Mouse (Mus musculus) ES-CJ7 (cell line): Measurements from ENCODE around the gene Hoxd3.
A peak's percentile ranks its signal among the peaks of the same experiment; 100 is the strongest.

ENCODE experiments used
- DNase-seq: peaks from one replicate; pipeline ENCODE4 v3.0.0; 2011; ENCODE audit warnings: low read depth, low spot score

Hoxd3 gene

DNA sequence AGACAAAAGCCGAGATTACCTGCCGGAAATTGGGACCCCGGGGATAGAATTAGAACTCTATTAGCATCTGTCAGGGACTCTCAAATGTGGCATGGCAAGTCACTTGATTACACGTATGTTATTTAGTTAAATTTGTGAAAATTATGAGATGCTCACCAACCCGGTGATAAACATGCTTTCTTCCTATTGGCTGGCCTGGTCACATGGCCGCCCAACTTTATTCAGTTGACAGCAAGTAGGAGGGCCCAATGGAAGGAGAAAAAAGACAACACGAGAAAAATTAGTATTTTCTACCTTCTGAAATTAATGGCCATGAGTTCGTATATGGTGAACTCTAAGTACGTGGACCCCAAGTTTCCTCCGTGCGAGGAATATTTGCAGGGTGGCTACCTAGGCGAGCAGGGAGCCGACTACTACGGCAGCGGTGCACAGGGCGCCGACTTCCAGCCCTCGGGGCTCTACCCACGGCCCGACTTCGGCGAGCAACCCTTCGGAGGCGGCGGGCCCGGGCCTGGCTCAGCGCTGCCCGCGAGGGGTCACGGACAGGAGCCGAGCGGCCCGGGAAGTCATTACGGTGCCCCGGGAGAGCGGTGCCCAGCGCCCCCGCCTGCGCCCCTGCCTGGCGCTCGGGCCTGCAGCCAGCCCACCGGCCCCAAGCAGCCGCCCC lies 15.4 kb downstream of the Hoxd3 start:
- DNase-seq = no peak

DNA sequence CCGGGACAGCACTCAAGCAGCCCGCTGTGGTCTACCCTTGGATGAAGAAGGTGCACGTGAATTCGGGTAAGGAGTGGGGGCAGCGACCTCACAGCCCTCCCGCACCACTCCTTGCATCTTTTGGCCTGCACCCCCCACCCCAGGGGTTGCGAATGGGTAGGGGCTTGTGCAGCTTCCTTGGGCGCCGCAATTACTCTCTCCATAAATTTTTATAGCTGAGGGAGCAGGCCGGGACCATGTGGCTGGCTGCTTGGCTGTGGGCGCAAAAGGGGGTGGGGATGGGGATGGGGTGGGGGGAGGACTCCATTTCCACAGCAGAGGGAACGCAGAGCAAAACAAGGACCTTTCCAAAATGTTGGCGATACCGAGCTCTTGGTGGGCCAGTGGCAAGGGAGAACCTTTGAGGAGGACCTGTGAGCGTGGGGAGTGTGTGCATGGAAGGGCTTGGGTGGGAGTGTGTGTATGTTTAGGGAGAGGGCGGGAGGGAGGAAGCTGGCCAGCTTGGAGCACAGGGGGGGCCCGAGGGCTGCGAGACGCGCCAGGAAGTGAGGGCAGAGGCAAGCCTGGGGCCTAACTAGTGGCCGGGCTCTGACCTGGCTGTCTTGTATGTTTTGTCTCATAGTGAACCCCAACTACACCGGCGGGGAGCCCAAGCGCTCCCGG lies 16.0 kb downstream of the Hoxd3 start:
- DNase-seq = no peak

DNA sequence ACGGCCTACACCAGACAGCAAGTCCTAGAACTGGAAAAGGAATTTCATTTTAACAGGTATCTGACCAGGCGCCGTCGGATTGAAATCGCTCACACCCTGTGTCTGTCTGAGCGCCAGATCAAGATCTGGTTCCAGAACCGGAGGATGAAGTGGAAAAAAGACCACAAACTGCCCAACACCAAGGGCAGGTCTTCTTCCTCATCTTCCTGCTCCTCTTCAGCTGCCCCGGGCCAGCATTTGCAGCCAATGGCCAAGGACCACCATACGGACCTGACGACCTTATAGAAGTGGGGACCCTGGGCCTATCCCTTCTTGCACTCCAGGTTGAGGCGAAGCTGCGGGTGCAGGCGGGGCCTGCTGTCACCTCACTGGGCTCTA lies 16.6 kb downstream of the Hoxd3 start:
- DNase-seq = no peak

DNA sequence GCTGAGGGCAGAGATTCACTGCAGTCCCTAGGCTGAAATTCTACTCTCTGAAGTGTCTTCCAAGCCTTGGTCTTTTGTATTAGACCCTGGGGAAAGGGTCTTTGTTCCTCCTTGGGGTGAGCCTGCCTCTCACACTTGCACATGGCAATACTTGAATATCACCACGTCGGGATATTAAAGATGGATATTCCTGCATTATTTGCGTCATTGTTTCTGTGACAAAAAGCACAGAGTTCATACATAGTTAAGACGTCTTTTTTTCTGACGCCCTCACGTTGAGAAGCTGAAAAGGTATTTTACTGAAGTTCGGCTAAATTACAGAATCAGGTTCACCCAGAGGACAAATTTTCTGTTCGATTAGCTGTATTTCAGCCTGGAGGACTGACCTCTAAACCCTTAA lies 18.6 kb downstream of the Hoxd3 start:
- no peak for DNase-seq

DNA sequence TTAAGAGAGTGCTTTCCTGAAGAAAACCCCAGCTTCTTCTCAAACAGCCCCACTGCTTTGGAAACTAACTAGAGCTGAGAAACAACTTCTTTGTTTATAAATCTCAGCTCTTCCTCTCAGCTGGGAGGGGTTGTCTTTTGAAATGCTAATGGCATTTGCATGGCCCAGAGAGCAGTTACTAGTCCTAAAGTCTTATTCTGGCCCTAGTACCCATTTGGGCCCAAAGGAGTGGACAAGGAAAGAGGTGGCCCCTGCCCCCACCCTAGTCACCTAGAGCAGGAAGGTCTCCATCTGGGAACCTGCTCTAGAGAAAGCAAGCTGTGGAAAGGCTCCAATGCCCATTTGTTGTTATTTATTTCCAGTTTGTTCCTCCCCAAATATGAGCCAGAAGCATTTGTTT lies 19.3 kb downstream of the Hoxd3 start:
- no peak for DNase-seq

DNA sequence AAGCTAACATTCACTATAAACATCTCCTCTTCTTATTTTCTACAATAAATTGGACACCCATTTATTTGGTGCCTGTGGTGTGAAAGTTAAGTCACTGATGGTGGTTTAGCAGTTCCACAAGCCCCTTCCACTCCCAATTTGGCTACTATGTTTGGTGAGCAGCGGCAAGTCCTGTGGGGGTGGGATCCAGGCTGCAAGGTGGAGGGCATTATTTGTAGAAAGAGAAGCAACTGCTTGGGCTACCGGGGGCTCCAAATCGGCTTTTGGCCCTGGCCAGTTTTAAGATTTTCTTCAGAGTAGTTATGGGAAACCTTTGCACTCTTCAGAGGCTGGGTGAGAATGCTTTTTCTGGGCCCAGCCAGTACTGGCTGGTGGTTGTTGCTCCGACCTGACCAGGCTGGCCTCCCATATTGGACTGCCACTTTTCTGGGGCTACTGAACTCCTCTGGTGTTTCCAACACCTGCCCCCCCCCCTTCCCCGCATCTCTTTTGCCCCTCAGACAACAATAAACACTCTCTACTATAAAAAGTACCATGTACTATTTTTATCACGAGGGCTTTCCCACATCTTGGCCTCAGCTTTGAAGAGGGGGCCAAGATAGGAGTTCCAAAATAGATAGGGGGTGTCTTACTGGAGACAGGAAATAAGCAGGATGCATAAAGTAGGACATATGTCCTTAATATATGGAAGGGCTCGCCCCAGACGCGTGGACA lies 20.2 kb downstream of the Hoxd3 start:
- no peak for DNase-seq

DNA sequence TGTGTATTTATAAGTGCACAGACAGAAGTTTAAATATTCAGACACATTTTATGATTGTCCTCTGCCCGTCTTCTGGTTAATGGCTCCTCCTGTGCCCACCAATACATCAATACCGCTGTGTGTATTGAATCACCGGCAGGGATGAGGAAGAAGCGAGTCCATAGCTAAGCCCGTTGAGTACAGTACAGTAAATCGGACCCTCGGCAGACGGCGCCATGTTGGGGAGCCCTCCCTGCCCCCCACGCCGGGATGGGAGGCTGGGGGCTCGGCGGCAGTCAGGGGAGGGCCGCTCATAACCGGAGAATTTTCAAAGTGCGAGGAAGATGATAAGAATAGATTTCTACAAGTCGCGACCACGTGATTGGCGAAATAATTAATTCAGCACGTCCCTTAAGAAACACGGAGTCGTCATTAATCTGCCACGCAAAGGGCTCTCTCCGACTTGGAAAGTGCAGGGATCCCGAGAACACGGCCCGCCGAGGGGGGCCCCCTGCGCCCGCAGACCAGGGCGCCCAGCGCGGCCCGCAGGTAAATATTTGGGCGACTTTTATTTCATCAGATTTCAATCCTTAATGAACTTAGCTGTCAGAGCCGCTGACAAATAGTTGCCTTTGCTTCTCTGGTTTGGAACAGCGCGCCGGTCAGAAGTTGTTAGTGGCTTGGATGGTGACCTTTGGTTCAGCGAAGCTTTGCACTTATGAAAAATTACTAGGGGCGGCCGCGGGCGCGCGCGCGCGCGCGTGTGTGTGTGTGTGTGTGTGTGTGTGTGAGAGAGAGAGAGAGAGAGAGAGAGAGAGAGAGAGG lies 21.0 kb downstream of the Hoxd3 start:
- DNase-seq = no peak

DNA sequence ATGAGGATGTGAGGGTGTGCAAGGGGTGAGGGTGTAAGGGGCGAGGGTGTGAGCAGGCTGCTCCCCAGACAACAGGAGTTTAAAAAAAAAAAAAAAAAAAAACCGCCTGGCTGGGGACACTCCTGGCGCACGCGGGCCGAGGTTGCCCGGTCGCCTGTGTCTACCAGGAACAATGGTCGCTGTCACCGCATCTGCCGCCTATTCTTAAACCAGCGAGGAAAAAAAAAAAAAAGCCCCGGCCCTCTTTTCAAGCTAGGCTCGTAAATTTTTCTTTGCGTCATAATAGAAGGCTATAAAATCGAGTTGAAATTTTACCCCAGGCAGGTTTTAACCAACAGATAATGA lies 21.6 kb downstream of the Hoxd3 start:
- no peak for DNase-seq

DNA sequence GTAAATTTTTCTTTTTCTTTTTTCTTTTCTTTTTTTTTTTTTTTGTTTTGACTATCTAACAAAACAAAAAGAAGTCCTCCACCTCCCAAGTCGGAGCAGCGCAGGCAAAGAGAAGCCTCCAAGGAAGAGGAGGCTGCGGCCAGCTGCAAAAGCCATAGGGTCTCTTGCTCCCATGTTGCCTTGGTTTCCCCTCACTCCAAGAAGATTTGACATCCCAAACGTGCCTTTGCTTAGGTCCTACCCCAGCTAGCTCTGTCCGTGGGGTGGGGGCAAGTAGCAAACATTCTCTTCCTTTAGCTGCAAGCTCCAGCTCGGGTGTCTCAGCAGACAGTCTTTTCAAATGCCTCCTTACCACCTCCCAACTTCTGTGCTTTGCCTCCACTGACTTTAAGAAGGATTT lies 22.0 kb downstream of the Hoxd3 start:
- DNase-seq = no peak

DNA sequence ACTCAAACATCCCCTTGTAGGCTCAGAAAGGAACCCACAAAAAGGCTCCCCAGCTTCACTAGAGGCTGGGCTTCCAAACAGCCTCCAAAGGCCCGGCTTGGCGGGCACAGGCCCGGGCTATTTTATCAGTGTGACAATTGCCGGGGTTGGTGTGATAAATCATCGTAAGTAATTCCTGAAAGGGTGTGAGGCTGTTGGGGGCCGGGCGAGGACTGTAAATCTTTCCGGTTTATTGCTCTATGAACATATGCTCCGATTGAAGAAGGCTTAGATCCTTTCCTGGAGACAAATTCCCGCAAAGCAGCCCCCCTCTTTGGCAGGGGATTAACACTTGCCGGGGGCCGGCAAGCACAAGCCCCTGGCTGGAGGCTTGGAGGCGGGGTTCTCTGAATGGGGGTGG lies 22.7 kb downstream of the Hoxd3 start:
- DNase-seq = no peak

DNA sequence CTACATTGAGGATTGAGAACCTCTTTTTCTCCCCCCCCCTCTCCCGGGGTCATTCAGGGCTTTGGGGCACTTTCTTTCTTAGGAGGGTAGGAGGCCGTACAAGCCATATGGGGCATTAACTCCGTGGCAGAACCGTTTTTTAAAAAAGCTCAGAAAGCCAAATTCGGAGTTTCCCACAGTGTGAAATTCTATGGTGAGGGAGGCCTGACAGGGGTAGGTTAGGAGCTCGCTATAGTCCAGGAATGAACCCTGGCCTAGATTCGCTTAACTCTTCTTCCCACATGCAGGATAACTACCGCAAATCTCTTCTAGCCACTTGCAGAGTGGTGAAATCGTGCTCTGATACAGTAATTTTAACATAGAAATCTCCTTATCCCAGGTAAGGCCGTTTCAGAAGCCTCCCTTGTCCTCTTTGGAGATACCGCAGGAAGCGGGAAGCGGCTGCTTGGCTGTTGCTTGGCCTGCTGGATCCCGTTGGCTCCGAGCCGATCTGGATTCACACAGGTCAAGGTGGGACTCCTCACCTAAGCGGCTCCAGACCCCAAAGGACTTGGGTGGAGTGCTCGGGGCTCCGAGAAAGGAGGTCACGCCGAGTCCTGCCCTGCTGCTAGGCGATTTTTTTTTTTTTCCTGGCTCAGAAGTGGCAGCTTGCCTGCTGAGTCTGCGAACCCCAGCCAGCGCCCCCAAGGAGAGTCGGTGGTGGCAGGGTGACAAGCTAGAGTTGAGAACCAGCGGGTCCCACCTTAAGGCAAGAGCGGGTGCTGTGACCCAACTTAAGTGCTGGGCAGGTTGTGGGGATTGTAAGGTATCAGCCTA lies 23.5 kb downstream of the Hoxd3 start:
- no peak for DNase-seq

DNA sequence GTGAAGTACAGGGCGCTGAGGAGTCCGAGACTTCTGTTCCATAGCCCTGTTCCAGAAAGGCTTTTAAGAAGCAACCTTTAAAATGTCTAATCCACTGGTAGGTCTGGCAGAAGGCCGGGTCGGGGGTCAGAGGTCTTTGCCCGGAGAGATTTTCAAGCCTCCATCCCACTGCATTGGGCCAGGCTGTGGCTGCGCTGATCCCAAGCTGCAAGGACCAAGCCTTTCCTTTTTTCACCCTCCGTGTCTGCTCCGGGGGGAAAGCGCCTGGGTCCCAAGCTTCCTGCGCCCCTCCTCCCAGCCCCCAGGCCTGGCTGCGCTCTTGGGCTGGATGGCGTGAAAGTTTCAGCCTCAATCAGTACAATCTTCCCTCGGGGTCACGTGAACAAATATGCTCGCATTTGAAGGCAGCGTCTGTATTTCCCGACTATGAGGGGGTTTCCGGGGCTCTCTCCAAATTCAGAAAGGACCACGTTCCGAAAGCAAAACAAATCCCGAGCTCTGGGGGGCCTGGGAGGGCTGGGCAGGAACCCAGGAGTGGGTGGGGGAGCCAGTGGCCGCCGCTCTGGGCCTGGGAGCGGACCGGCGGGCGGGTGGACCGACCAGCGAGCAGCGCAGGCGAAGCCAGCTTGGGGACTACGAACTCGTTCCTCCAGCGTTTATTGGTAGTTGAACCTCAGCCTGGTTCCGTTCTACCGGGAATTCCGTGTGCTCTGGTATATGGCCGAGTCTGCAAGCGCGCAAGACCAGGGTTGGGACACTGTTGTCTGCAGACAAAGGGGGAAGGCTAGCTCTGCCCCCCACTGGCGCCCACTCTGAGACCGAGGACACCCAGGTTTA lies 24.3 kb downstream of the Hoxd3 start:
- DNase-seq = no peak

DNA sequence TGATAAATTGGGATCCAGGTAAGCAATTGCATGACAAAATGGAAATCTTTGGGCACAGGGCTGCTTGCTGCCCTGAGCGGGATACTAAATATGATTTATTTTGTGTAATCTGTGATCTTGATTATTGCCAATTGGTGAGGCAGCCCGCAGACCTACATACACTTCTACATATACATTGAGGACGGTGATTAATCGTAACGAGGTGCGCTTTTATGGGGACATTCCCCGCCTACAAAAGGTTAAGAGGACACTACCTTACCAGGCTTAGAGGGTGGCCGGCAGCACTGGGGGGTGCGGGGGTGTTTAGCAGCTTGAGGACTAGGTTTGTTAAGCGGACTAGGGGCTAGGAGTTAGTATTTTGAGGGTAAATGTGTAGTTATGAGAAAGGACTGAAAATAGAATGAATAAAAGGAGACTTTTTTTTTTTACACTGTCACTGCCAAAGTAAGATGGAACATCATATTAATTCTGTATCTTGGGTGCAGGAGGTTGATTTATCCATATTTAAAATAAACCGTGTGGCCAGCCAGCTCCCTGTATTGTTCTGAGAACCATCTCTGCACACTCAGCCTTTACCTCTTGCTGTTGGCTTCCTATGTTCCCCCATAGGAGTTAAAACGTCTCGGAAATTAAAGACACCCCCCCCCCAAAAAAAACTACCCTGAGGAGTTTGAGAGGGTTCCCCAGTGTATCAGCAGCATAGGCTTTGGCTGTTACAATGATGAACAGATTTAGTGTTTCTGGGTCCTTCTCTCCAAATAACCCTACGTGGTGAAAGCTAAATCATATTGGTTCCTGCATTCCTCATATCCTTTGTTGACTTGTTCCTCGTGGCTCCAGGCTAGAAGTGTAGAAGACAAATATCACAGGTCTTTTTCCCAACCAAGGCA lies 25.2 kb downstream of the Hoxd3 start:
- no peak for DNase-seq

DNA sequence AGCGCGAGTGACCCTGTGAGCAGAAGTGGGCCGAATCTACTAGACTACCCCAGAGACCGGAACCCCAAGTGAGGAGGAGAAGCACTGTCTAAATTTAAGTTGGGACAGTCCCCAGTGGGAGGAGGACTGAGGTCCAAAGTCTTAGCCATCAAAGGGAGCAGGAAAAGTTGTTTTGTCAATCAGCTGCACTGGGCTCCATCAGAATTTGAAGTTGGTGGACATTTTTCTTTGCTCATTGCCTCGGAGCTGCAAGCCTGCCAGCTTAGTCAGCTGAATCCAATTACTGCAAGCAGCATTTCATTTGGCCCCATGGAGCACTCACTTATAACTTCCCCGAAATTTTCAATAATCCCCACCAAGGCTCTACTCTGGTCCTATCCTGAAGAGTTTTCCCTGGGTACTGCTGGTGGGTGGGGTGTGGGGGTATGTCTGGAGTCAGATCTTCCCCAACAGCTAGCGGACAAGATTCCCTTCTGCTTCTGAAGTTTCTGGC lies 25.9 kb downstream of the Hoxd3 start:
- no peak for DNase-seq

DNA sequence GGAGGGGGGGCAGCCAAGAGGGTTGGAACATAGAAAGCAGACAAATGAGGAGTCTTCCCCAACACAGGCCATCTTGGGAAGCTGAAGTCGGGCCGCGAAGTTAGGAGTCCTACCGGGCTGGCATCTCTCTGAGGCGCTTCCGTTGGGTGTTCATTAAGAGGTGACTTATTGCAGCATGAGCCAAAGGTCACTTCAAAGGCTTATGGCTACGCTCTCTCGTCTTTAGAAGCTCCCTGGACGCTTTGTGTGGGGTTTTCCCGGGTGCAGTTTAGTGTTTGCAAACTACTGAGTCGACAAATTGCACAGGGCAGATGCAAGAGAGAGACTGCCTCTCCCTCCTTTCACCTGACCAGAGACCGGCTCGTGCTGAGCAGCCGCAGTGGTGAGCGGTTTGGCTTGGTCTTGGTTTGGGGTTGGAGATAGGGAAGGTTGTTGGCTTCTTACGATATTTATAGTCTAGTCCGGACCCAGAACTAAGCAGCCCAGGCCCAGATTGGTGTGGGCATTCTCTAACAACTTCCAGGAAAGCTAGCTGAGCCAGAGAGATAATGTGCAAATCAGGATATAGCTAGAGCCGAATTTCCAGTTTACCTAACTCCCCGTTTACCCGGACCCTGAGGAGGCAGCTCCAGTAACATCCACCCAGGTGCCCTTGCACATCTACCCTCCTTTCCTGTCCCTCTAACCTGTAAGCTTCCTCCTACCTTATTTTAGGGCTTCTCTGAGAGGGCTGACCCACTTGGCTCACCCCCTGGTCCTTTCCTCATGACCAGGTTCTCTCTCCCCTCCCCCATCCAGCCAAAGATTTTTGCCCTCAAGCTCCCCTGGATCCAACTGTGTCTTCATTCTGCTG lies 27.1 kb downstream of the Hoxd3 start:
- DNase-seq = no peak

DNA sequence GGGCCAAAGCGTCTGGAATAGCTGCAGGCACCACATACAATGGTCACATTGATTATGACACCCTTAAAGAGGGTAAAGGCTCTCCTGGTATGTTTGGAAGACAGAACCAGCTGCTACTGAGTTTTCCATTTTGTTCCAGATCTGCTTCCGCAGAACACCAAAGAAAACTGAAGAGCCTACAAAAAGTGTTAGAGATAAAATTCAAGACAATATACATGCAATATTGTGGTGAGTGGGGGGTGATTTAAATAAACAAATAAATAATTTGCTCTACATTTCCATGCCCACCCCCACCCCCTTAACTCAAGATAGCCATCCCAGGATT lies 27.7 kb downstream of the Hoxd3 start:
- DNase-seq = no peak

DNA sequence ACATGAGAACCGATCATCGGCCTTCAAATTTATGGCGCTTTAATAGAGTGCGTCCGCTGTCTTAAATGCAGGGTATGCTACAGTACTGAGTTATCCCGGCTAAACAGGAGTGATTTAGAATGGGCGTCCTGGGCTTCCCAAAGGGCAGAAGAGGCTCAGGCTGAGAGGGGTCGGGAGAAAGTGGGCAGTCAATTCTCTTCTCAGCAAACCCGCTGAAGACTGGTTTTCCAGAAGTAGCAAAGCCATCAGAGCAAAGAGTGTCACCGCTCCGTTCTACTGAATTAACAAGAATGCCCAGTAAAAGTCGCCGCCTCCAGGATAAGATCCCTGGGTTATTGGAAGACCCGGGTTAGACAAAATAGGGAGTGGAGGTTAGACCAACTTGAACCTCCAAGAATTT lies 28.1 kb downstream of the Hoxd3 start:
- DNase-seq = no peak

DNA sequence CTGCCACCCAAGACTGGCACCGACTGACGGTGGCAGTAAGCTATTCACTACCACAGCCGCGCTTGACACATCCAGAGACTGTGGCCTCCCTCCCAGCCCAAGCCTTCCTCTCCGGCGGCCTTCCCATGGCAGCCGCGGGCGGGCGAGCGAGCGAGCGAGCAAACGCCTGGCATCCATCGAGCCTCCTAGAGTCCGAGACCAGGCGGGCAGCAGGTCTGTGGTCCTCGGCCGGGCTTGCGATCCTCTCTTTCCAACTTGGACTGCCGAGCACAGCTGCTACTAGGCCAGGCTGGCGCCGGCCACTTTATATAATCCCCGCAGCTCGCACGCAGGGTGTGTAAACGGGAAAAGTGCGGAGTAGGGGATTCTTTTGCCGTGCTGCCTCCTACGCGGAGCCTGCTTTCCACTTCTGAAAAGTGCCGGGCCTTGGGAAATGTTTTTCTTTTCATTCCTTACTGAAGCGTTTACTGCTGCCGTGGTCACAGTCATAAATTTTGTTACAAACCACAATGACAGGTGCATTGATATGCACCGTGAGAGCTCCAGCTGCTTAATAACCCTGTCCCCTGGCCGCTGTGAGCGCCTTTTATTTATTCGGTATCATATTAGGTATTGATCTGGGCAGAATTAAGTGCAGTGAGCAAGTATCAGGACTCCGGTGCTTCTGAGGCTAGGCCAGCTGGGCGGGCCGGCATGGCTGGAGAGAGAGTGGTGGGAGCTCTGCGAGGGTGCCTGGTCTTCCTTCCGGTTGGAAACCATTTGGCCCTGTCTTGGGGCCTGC lies 28.8 kb downstream of the Hoxd3 start:
- peak; percentile 10 for DNase-seq
